Mouse (Mus musculus) lung, postnatal 0 days (tissue): ENCODE measurements around the gene Tomt.

Experiments used
- CTCF ChIP-seq: IDR thresholded peaks from 2 replicates; pipeline ENCODE4 v1.5.1; 2016; ENCODE audit warnings: antibody characterized with exemption, mild to moderate bottlenecking
- EP300 ChIP-seq: IDR thresholded peaks from 2 replicates; pipeline ENCODE4 v1.6.1; 2016; ENCODE audit warnings: antibody characterized with exemption, mild to moderate bottlenecking, control low read depth

- TF ChIP-seq CTCF = no peak; the same call in 1 of the 2 replicates
- peak; percentile 54; the same call in 1 of the 2 replicates for TF ChIP-seq EP300
Measured at GRCm38 (mm10) chr7:101896104-101897066, 9.8 kb downstream of the Tomt start.
